Mouse (Mus musculus): ENCODE results near the gene Ptpn7. TPM values are rescaled to one million over a fixed set of nuclear protein-coding genes. Genes with fewer than 3 reads are reported as not detected.

The Ptpn7 gene
- total RNA-seq, 2 experiments from 2014 or later: 0.44 to 0.50 TPM

DNA sequence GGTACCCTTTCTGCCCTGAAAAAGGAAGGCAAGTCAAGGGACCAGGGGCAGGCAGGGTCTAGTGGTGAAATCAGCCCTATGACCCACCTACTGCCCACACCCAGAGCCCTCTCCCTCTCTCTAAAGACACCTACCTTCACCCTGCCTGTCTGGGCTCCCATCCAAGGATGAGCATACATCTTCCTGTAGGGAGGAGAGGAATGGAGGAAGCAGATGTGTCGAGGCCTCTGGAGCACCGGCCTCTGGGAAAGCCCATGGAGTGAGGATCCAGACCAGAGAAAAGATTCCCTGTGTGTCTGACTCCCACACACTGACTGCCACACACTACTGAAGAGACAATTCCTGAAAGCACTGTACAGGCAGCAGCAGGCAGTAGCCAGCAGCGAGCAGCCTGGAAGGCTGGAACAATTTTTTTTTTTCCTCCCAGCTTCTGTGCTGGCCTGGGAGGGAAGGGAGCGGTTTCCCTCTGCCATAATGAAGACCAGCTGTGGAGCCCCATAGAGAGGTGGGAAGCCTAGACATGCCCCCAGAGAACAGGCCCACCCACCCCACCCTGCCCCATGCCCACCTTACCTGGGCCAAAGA, 6.0 kb upstream of the Ptpn7 start:
- intact Hi-C loops (cut with DNase I): no loop called here
- no peak for DNase-seq (ENCODE audit: low spot score)

DNA sequence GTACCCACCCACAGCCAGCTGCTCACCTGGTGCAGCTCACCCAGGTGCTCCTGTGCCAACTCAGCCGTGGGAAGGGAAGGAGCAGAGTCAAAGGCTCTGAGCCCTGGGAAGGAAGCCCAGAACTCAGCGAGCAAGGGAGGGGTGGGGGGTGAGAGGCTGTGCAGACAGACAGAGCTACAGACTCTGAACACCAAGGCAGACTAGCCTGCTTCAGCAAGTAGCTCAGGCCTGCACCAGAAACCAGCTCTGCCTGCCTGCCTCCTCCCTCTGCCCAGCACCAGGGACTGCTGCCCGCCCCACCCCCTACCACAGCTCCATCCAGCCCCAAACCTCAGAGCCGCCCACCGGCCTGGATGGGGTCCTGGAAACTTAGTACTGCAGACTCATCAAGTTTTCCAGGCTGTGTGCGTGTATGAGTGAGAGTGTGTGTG, 4.5 kb upstream of the Ptpn7 start:
- intact Hi-C loops (cut with DNase I): no loop called here
- no peak for DNase-seq (ENCODE audit: low spot score)

DNA sequence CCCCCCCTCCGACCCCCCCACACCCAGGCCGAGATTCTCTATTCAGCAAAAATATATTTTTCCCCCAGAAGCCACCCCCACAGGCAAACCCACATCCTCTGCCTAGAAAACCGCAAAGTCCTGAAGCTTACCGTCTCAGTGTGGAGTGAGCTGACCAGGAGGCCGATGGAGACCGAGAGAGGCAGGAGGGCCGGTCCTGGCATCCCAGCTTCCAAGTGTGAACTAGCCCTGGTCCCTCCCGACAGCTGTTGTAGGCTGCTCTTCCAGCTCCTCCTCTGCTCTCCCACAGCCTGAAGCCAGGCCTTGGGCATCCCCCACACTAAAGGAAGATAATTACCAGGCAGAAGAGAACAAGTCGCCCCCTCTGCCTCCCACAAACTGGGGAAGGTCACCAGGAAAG, 3.5 kb upstream of the Ptpn7 start:
- intact Hi-C loops (cut with DNase I): no loop called here
- no peak for DNase-seq (ENCODE audit: low spot score)

GRCm38 (mm10) chr1:135129543-135130183, 2.8 kb upstream of the Ptpn7 start:
- DNase-seq (ENCODE audit: low spot score): no peak
- intact Hi-C loops (cut with DNase I): no loop called here

DNA sequence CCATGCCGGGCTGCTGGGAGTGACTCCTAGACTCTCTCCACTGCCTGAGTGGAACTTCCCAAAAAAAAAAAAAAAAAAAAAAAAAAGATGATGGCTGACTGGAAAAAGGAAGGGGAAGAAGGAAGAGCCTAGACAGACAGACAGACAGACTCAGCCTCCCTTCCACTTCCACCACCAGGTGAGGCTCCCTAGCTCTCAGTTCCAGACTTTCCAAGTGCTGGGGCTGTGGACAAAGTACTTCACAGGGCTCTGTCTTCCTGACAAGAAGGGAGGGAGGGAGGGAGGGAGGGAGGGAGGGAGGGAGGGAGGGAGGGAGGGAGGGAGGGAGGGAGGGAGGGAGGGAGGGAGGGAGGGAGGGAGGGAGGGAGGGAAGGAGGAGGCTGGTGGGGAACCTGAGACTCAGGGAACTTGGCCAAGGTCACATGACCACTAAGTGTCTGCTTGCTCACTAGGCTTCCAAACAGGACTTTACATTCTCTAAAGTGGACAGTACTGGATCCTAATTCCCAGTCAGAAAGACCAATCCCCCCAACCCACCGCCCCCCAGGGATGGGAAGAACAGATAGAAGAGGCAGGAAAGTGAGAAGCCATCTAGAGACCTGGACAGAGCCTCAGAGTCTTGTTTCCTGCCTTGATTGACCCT, 2.0 kb upstream of the Ptpn7 start:
- intact Hi-C loops (cut with DNase I): no loop called here
- no peak for DNase-seq (ENCODE audit: low spot score)

DNA sequence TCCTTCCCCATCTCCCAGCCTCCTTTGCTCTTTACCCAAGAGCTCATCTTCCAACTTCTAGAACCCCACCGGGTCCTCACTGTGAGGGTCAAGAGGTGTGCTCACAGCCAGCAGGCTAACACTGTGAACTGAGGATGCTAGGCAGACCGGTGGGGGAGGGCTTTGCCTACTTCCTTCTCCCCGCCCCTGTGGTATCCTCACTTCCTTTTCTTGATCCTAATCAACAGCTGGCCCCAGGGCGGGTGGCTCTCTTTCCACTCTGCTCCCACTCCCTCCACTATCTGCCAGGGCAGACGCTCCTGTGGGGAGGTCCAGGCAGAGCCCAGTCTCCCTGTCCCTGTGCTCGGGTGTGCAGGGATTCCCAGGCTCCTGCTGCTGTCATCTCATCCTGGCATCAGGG, 1.5 kb upstream of the Ptpn7 start:
- DNase-seq (ENCODE audit: low spot score): no peak
- intact Hi-C loops (cut with DNase I): no loop called here

DNA sequence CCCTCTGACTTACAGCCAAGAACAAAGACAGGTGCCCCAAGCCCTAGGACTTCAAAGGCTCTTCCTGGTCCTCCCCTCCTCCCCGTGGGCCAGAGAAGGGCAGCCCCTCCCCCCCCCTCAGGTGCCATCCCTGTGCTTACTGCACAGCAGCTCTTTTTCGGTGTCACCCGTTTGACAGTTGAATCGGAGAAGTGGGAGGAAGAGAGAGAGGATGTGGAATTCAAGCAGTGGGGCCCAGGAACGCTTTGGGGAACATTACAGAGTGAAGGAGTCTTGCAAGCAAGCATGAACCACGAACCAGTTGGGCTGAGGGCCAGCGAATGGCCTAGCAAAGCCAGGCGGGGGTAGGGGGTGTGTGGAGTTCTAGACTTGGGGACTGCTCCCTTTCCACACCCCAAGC, 940 bp upstream of the Ptpn7 start:
- no peak for DNase-seq (ENCODE audit: low spot score)
- intact Hi-C loops (cut with DNase I): no loop called here

DNA sequence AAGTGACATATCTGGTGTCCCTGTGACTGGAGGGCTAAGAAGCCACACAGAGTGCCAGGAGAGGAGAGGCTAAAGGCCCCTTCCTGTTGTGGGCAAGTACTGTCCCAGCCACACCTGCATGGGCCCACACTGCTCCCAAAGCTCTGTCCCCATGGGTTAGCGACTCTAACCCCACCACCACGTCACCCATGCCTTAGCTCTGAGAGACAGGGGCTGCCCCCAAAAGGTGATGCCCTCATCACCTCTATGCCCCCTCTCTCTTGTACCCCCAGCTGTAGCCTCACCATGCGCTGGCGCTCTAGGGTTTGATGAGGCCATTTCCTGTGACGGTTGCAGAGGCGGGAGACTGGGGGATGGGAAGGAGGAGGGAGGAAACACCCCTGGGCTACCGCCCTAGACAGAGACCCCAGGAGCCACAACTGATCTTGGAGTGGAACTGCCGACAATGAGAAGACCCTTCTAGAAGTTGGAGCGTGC, 431 bp downstream of the Ptpn7 start:
- intact Hi-C loops (cut with DNase I): no loop called here
- no peak for DNase-seq (ENCODE audit: low spot score)

- no peak for DNase-seq (ENCODE audit: low spot score)
- intact Hi-C loops (cut with DNase I): loop anchor here (1.0 kb wide), 1 partner anchor 25 kb away; no protein-coding TSS in a partner anchor
These were observed 1.4 kb downstream of the Ptpn7 start for GRCm38 (mm10) chr1:135133678-135134435.

DNA sequence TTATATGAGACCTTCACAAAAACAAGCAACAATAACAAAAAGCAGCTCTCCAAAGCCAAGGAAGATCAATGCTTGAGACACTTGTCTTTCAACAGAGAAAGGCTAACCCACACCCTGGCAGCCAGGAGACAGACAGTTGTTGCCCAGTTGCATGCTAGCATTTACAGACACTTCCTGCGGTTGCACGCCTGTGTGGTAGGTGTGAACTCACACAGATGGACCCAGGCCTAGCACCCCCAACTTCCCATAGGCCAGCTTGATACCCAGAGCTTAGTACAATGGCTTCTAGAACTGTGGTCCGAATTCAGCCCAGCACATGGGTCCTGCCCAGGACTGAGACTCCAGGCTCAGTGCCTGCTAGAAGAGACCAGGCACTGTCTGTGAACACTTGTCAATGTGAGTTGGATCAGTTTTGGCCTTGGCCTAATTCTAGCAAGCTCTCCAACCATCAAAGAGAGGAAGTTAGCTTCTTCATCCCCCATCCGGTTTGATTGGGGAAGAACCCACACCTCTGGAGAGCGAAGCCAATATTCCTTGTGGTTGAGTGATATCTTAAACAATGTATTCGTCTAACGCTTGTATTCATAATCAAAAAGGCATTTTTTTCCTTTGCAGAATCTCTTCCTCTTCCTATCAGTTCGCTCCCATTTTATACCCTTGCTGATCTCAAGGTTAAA, 2.7 kb downstream of the Ptpn7 start:
- intact Hi-C loops (cut with DNase I): no loop called here
- DNase-seq (ENCODE audit: low spot score): no peak

- DNase-seq (ENCODE audit: low spot score): no peak
These were observed 4.0 kb downstream of the Ptpn7 start for GRCm38 (mm10) chr1:135136500-135136899.

DNA sequence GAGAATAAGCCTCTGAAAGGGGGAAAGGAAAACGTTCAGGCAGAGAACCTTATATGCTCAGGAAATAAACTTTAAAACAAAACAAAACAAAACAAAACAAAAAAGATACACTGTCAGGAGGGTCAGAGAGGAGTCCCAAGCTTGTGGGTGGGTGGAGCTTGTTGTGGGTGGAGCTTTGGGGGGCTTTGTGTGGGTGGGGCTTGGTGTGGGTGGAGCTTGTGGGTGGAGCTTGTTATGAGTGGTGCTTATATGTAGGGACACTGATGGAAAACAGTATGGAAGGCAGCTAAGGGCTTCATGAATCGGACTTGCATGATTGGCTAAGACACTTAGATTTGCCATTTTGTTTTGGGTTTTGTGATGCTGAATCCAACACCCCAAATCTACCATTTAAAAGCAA, 7.4 kb downstream of the Ptpn7 start:
- intact Hi-C loops (cut with DNase I): no loop called here
- DNase-seq (ENCODE audit: low spot score): no peak

More at GRCm38 (mm10) chr1:135136500-135136899, 4.0 kb downstream of the Ptpn7 start:
- intact Hi-C loops (cut with DNase I): no loop called here

DNA sequence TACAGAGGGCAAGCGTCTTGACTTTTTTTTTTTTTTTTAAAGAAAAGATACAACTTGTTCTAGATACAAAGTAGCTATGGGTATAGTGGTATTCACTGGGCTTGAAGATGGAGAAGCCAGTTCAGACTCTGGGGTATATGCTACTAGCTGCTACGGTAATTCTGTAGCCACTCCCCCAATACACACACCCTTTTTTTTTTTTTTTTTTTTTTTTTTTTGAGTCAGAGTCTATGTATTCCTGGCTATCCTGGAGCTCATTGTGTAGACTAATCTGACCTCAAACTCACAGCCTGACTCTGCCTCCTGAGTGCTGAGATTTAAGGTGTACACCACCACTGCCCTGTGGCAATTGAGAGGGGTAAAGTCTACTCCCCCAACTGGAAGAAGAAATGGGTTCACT, 10.0 kb downstream of the Ptpn7 start:
- intact Hi-C loops (cut with DNase I): no loop called here

DNA sequence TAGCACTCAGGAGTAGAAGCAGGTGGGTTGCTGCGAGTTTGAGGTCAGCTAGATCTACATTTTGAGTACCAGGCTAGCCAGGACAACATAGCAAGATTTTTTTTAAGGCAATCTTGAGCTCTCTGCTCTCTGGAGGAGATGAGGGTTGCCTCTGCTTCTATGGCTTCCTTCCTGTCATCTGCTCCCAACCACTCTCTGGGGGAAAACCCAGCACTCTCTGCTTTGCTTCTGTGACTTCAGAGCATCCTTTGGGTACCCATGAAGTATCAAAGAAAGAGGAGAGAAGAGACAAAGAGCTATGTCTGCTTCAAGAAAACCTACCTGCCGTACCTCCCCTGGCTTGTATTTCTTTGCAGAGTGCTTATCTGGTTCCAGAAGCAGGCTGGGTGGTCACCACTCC, 11.4 kb downstream of the Ptpn7 start:
- intact Hi-C loops (cut with DNase I): no loop called here
- DNase-seq (ENCODE audit: low spot score): no peak

More for the DNA sequence above, 10.0 kb downstream of the Ptpn7 start:
- DNase-seq (ENCODE audit: low spot score): no peak

GRCm38 (mm10) chr1:135146077-135146945, 13.8 kb downstream of the Ptpn7 start, which contains the start of gene Arl8a:
Arl8a (plus strand) TSS chr1:135146824.
- DNase-seq (ENCODE audit: low spot score): peak; percentile 81
- intact Hi-C loops (cut with DNase I): no loop called here

GRCm38 (mm10) chr1:135146946-135147701, 14.6 kb downstream of the Ptpn7 start:
- intact Hi-C loops (cut with DNase I): no loop called here
- DNase-seq (ENCODE audit: low spot score): peak; percentile 81

DNA sequence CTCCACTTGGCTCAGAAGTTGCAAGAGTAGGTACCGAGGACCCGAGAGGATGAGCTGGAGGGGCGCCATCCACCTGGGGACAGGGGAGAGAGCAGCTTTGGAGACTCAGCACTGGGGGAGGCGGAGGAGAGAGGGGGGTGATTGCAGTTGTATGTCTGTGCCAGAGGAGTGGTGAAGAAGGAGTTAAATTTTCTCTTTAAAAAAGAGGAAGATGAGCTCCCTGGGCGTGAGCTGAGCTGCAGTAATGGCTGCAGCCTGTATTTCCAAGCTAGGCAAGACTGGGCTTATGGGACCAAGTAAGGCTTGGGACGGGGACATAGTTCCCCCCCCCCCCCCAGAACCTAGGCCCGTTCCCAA, 15.2 kb downstream of the Ptpn7 start:
- intact Hi-C loops (cut with DNase I): no loop called here
- DNase-seq (ENCODE audit: low spot score): no peak

DNA sequence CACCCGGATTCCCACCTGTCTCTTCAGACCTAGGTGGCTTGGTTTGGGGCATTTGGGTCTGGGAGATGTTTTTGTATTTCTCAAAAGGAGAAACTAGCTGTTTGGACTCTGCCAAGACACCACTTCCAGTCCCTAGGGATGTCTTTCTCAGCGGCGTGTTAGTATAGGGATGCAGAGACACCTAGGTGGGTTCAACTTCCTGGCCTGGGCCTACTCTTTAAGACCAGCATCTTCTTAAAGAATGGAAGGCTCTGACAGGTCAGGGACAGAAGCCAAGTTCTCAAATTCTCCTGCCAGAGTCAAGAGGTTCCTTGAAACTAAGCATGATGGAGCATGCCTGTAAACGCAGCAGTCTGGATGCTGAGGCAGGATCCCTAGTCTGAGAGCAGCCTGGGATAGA, 16.0 kb downstream of the Ptpn7 start:
- intact Hi-C loops (cut with DNase I): no loop called here

More for the DNA sequence above, 16.0 kb downstream of the Ptpn7 start:
- no peak for DNase-seq (ENCODE audit: low spot score)

Measured in heart, postnatal 25 days (tissue).